Mouse (Mus musculus) myocyte (in vitro differentiated cells): ENCODE results near the gene Uqcc3. TPM values are rescaled to one million over a fixed set of nuclear protein-coding genes. Genes with fewer than 3 reads are reported as not detected.
A peak's percentile ranks its signal among the peaks of the same experiment; 100 is the strongest.
"Not testable (repeated sequence)": the region's sequence is repeated elsewhere in the genome, so short reads cannot be mapped to it uniquely, and the experiment has no call there.

Experiments used
- H3K27me3 ChIP-seq: one replicate; pipeline ENCODE4 v1.6.1; 2011; ENCODE audit not compliant: control insufficient read depth, insufficient read depth, insufficient read length
- H3K36me3 ChIP-seq: one replicate; pipeline ENCODE4 v1.6.1; 2011; ENCODE audit not compliant: control insufficient read depth, insufficient read depth
- H3K4me2 ChIP-seq: one replicate; pipeline ENCODE4 v1.6.1; 2011; ENCODE audit warnings: low read depth, control low read depth
- H3K4me3 ChIP-seq: one replicate; pipeline ENCODE4 v1.5.1; 2011; ENCODE audit warnings: mild to moderate bottlenecking, control low read depth, moderate library complexity
- H3K79me2 ChIP-seq: one replicate; pipeline ENCODE4 v1.6.1; 2011; ENCODE audit not compliant: control insufficient read depth, insufficient read depth
- H3ac ChIP-seq: one replicate; pipeline ENCODE4 v1.6.1; 2011; ENCODE audit not compliant: control insufficient read depth, insufficient read length
- CEBPB ChIP-seq: IDR thresholded peaks from 2 replicates; pipeline ENCODE4 v1.6.1; 2011; ENCODE audit warnings: mild to moderate bottlenecking, moderate library complexity; ENCODE audit not compliant: poor library complexity, insufficient read depth, severe bottlenecking
- E2F4 ChIP-seq: IDR thresholded peaks from one replicate; pipeline ENCODE4 v1.6.1; 2011; ENCODE audit warnings: mild to moderate bottlenecking, control low read depth, moderate library complexity; ENCODE audit not compliant: insufficient read depth
- MAX ChIP-seq: IDR thresholded peaks from one replicate; pipeline ENCODE4 v1.6.1; 2011; ENCODE audit warnings: low read depth, mild to moderate bottlenecking, control low read depth
- MYOD1 ChIP-seq, 3 experiments: IDR thresholded peaks; one replicate each; pipeline ENCODE4 v1.6.1; 2011; ENCODE audit warnings: control low read depth in 2 of 3, low read depth in 2 of 3, mild to moderate bottlenecking in 2 of 3, moderate library complexity in 1 of 3; ENCODE audit not compliant: insufficient read length in 2 of 3, control insufficient read depth in 1 of 3
- MYOG ChIP-seq, 3 experiments: IDR thresholded peaks; one replicate each; pipeline ENCODE4 v1.6.1; 2011; ENCODE audit warnings: control low read depth in 2 of 3, low read depth in 2 of 3, mild to moderate bottlenecking in 2 of 3; ENCODE audit not compliant: insufficient read length in 2 of 3, control insufficient read depth in 1 of 3, insufficient read depth in 1 of 3
- POLR2A ChIP-seq: IDR thresholded peaks from one replicate; pipeline ENCODE4 v1.6.1; 2011; ENCODE audit warnings: low read depth, mild to moderate bottlenecking, control low read depth, moderate library complexity; ENCODE audit not compliant: insufficient read length
- POLR2AphosphoS2 ChIP-seq: IDR thresholded peaks from one replicate; pipeline ENCODE4 v1.6.1; 2011; ENCODE audit warnings: low read depth, control low read depth; ENCODE audit not compliant: insufficient read length
- REST ChIP-seq: IDR thresholded peaks from one replicate; pipeline ENCODE4 v1.6.1; 2011; ENCODE audit warnings: mild to moderate bottlenecking, control low read depth, moderate library complexity; ENCODE audit not compliant: insufficient read depth, insufficient read length
- SRF ChIP-seq: IDR thresholded peaks from one replicate; pipeline ENCODE4 v1.6.1; 2011; ENCODE audit warnings: low read depth; ENCODE audit not compliant: control insufficient read depth, insufficient read length
- TCF12 ChIP-seq: IDR thresholded peaks from one replicate; pipeline ENCODE4 v1.6.1; 2011; ENCODE audit warnings: mild to moderate bottlenecking, control low read depth; ENCODE audit not compliant: poor library complexity, insufficient read depth, severe bottlenecking
- TCF3 ChIP-seq: IDR thresholded peaks from one replicate; pipeline ENCODE4 v1.6.1; 2011; ENCODE audit warnings: low read depth, control low read depth; ENCODE audit not compliant: insufficient read length
- USF1 ChIP-seq: IDR thresholded peaks from one replicate; pipeline ENCODE4 v1.6.1; 2011; ENCODE audit warnings: low read depth, mild to moderate bottlenecking, control low read depth, moderate library complexity
- polyA plus RNA-seq: library from polyadenylated mRNA; unstranded; fragments of >200 nt; fragmentation: generic; extraction: Trizol; gene quantifications from one replicate; pipeline ENCODE4 v1.2.1, GENCODE M21; 2012; ENCODE audit warnings: missing spikeins

Uqcc3 gene
- polyA plus RNA-seq, 1 experiment: 37.0 TPM

DNA sequence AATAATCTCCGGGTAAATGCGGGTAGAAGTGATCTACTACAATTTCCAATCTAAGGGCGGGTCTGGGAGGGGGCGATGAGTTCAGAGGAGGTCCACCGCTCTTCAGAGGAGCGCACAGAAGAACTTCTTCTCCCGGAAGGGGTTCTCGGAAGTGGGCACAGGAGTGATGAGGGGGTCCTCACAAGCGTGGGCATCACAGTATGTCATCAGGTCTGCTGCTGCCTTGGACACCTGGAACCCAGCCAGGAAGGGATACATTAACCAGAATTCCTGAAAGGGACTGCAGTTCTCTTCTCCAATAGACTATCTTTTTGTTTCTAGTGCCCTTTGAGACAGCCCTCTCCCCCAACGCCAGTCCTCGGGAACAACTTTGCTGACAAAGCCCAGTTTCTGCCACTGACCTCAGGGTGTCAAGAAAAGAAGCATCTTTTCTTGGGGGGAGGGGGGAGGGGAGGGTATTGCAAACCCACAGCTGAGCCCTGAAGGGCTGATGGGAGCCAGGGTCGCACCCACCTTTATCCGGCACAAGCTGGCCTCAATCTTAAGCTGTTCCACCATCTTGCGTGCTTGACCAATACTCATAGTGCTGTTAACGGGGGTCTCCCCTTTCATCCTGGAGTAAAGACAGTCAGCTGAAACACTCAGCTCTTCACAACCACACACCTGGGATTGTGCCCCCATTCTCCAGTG, 42.5 kb downstream of the Uqcc3 start:
- no peak for TF ChIP-seq MYOG (IDR thresholded peaks at IDR 0.05; ENCODE audit: control insufficient read depth in 1 of 3, insufficient read depth in 1 of 3, insufficient read length in 2 of 3, low read depth in 2 of 3)
- TF ChIP-seq POLR2A: no peak
- TF ChIP-seq USF1: no peak
- no peak for TF ChIP-seq TCF12
- no peak for TF ChIP-seq SRF
- TF ChIP-seq MAX: no peak
- no peak for TF ChIP-seq CEBPB
- no peak for TF ChIP-seq REST
- TF ChIP-seq MYOD1 (IDR thresholded peaks at IDR 0.05; ENCODE audit: control insufficient read depth in 1 of 3, insufficient read length in 2 of 3, low read depth in 2 of 3): no peak
- TF ChIP-seq POLR2AphosphoS2: no peak
- no peak for TF ChIP-seq TCF3
- no peak for TF ChIP-seq E2F4
- peaks cover 30% of the 10 kb centered on the region for H3K36me3 ChIP-seq

DNA sequence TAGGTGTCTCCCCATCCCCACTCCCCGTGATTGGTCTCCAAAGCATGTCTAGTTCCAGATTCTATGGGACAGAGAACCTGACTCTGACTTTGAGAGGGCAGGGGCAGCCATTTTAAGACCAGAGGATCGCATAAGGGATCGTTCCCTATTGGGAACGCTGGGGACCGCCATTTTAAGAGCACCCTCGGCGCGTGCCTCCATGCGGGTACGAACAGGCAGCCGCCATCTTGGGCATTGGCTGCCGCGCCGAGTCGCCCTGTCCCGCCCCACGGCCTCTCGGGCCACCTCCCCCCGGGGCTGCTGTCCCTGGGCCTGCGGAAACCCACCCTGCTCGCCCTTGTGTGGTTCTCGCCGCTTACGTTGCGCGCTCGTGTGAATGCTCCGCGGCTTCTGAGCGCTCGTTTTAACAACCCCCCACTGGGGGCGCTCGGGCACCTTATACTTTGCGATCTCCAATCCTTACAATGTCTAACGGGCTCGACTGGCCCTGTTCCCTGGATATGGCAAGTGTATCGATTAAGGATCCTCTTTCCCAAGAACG, 43.4 kb downstream of the Uqcc3 start, which contains the start of gene Bscl2:
Bscl2 (plus strand) TSS at position 217 of the 541 bp plus-strand sequence.
- Histone ChIP-seq H3K4me3 (peak within 1 kb of the TSS; percentile 19), H3K36me3 (peaks cover 39% of the 10 kb centered on the region), H3K79me2 (no peaks in the 10 kb centered on the region), H3K27me3 (no peaks in the 10 kb centered on the region), H3K4me2 (peak within 1 kb of the TSS; percentile 56), H3ac (no peak within 1 kb of the TSS)
- no peak for TF ChIP-seq REST
- TF ChIP-seq CEBPB: no peak
- peak; percentile 28 for TF ChIP-seq POLR2A
- no peak for TF ChIP-seq USF1
- peak; percentile 84 for TF ChIP-seq POLR2AphosphoS2

More for the DNA sequence above, 42.5 kb downstream of the Uqcc3 start:
- peak overlapping the region; percentile 19 for H3K4me3 ChIP-seq
- H3ac ChIP-seq: no peak overlapping the region
- H3K4me2 ChIP-seq: peak overlapping the region; percentile 56
- no peaks in the 10 kb centered on the region for H3K27me3 ChIP-seq
- no peaks in the 10 kb centered on the region for H3K79me2 ChIP-seq

DNA sequence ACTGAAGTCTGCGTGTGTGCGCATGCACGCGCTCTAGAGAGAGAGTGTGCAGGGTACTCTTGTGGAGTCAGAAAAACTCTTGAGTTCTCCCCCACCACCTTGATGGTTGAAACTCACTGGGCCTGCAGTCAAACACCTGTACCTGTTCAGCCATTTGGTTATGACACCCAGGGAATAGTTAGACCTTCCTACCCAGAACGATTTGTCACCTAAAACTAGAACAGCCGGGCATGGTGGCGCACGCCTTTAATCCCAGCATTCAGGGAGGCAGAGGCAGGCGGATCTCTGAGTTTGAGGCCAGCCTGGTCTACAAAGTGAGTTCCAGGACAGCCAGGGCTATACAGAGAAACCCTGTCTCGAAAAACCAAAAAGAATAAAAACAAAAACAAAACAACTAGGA, 44.4 kb downstream of the Uqcc3 start:
- H3K36me3 ChIP-seq: peaks cover 42% of the 10 kb centered on the region

GRCm38 (mm10) chr19:8832971-8833370, 47.8 kb downstream of the Uqcc3 start:
- Histone ChIP-seq H3K36me3 (peaks cover 65% of the 10 kb centered on the region), H3ac (no peak overlapping the region), H3K4me3 (no peak overlapping the region), H3K4me2 (no peak overlapping the region), H3K79me2 (no peaks in the 10 kb centered on the region), H3K27me3 (no peaks in the 10 kb centered on the region)
- TF ChIP-seq MYOG (IDR thresholded peaks at IDR 0.05; ENCODE audit: control insufficient read depth in 1 of 3, insufficient read depth in 1 of 3, insufficient read length in 2 of 3, low read depth in 2 of 3) (no peak), POLR2AphosphoS2 (peak; percentile 9)

More for the DNA sequence above, 44.4 kb downstream of the Uqcc3 start:
- not testable (repeated sequence) for H3K4me2 ChIP-seq, H3K4me3 ChIP-seq, H3ac ChIP-seq, H3K79me2 ChIP-seq, H3K27me3 ChIP-seq

DNA sequence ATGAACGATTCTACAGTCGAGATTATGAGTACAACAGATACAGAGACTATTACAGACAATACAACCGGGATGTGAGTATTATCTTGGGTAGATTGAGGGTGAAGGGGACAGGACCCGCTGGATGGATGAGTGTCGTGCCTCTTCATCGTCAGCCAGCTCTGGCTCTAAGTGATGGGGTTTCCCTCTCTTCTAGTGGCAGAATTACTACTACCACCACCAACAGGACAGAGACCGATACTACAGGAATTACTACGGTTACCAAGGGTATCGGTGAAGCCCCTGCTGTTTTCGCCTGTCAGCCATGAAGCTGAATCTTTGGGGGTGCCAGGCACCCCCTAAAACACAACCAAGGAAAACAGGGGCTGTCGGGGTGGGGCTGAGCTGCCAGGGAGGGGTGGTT, 49.5 kb downstream of the Uqcc3 start:
- H3K27me3 ChIP-seq: no peaks in the 10 kb centered on the region
- no peak for TF ChIP-seq POLR2AphosphoS2
- TF ChIP-seq TCF12: no peak

DNA sequence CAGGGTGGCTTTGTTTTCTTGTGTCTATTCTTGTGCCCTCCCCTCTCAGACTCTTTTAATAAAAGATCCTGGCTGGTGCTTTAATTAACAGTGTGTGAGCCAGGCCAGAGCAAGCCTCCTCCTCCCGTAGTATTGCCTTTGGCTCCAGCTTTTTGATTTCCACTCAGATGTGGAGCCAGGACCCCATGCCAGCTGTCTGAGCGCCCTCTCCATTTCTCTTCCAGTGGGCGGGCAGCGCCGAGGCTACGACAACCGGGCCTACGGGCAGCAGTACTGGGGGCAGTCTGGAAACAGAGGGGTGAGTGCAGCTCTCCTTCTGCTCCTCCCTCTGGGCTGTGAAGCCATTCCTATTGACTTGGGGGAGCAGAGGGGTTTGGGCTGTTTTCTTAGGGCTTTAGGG, 50.1 kb downstream of the Uqcc3 start:
- H3K79me2 ChIP-seq: peaks cover 3% of the 10 kb centered on the region

More for the DNA sequence above, 49.5 kb downstream of the Uqcc3 start:
- H3K4me2 ChIP-seq: no peak overlapping the region
- H3K4me3 ChIP-seq: no peak overlapping the region
- no peaks in the 10 kb centered on the region for H3K79me2 ChIP-seq
- peaks cover 82% of the 10 kb centered on the region for H3K36me3 ChIP-seq
- no peak overlapping the region for H3ac ChIP-seq

More for the DNA sequence above, 50.1 kb downstream of the Uqcc3 start:
- Histone ChIP-seq H3K4me3 (no peak overlapping the region), H3K27me3 (no peaks in the 10 kb centered on the region), H3K4me2 (no peak overlapping the region), H3K36me3 (peaks cover 82% of the 10 kb centered on the region), H3ac (no peak overlapping the region)
- no peak for TF ChIP-seq CEBPB
- no peak for TF ChIP-seq TCF12
- no peak for TF ChIP-seq TCF3
- no peak for TF ChIP-seq USF1
- no peak for TF ChIP-seq E2F4
- TF ChIP-seq POLR2A: no peak
- TF ChIP-seq SRF: no peak
- no peak for TF ChIP-seq POLR2AphosphoS2
- no peak for TF ChIP-seq MYOD1 (IDR thresholded peaks at IDR 0.05; ENCODE audit: control insufficient read depth in 1 of 3, insufficient read length in 2 of 3, low read depth in 2 of 3)
- no peak for TF ChIP-seq MAX
- TF ChIP-seq REST: no peak
- TF ChIP-seq MYOG (IDR thresholded peaks at IDR 0.05; ENCODE audit: control insufficient read depth in 1 of 3, insufficient read depth in 1 of 3, insufficient read length in 2 of 3, low read depth in 2 of 3): no peak
